Mouse (Mus musculus): ENCODE measurements around the gene Ap1m2.

DNA sequence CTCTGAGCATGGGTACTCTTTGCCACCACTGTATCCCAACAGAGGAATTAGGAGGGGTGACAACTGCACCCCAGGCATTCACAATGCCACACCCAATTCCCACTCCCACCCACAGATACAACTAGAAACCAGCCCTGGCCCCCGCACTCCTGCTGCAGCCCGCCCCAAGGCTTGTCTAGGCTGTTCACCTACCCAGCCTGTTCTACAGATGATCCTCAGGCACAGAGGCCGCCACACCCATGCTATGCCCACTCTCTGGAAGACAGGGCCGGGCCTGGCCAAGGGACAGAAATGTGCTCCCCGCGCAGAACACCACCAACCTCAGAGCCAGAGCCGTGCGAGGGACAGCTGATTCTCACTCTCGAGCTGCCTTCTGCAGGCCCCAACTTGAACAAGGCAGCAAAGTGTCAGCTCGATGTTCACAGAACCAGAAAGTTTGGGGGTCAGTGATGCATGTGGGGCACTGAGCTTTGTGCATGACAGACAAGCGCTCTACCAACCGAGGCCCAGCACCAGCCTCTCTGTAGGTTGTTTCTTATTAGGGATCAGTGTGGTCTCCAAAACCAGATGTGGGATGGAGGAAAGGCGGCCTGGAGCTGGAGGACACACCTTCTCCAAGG, 60.9 kb downstream of the Ap1m2 start:
- TF ChIP-seq CTCF (IDR thresholded peaks at IDR 0.05; ENCODE audit: borderline replicate concordance, extremely low read depth, insufficient read depth, insufficient read length) = no peak
- TF ChIP-seq POLR2A (IDR thresholded peaks at IDR 0.05; ENCODE audit: borderline replicate concordance, extremely low read depth, insufficient read depth, insufficient read length, poor library complexity, severe bottlenecking) = no peak

Measured in brain, embryonic 14.5 days (tissue).